Mouse (Mus musculus) cortical plate, adult 2 months (tissue): ENCODE data around the gene Rnd2. TPM values are rescaled to one million over a fixed set of nuclear protein-coding genes. Genes with fewer than 3 reads are reported as not detected.
A peak's percentile ranks its signal among the peaks of the same experiment; 100 is the strongest.

ENCODE experiments used
- H3K27ac ChIP-seq: fragments of 200-500 bp; 2 replicates; pipeline ENCODE4 v1.5.1; 2012; ENCODE audit warnings: low read length, control low read depth, inconsistent platforms; ENCODE audit not compliant: insufficient read depth
- H3K4me1 ChIP-seq: fragments of 200-500 bp; 2 replicates; pipeline ENCODE4 v1.6.1; 2011; ENCODE audit warnings: low read length; ENCODE audit not compliant: control insufficient read depth, insufficient read depth
- H3K4me3 ChIP-seq: fragments of 200-500 bp; 2 replicates; pipeline ENCODE4 v1.5.1; 2011; ENCODE audit warnings: mild to moderate bottlenecking, low read length, control low read depth; ENCODE audit not compliant: insufficient read depth
- CTCF ChIP-seq: fragments of 200-500 bp; IDR thresholded peaks from 2 replicates; pipeline ENCODE4 v1.5.1; 2011; ENCODE audit warnings: mild to moderate bottlenecking, control low read depth, low read length; ENCODE audit not compliant: insufficient read depth; ENCODE audit errors: extremely low read depth
- POLR2A ChIP-seq: fragments of 200-500 bp; IDR thresholded peaks from 2 replicates; pipeline ENCODE4 v1.6.1; 2011; ENCODE audit warnings: mild to moderate bottlenecking, low read length, control low read depth; ENCODE audit not compliant: insufficient read depth; ENCODE audit errors: extremely low read depth
- polyA plus RNA-seq: library from polyadenylated mRNA; depleted of rRNA; stranded (reverse); fragments of >200 nt; gene quantifications from 2 replicates; pipeline ENCODE4 v1.2.3, GENCODE M21; 2012; rRNA removed

Gene Rnd2
- polyA plus RNA-seq = 162 and 179 TPM in 2 replicates

- peak within 1 kb of the TSS; percentile 66 for H3K4me3 ChIP-seq
- H3K4me1 ChIP-seq = peaks cover 4% of the 10 kb centered on the region; the same call in 1 of the 2 replicates
- TF ChIP-seq POLR2A = no peak
- TF ChIP-seq CTCF = no peak
- H3K27ac ChIP-seq = peak within 1 kb of the TSS; percentile 68
Observed at GRCm38 (mm10) chr11:101464211-101465100, at the start of gene Rnd2. TSS of gene Rnd2 (plus strand) at chr11:101464999.

DNA sequence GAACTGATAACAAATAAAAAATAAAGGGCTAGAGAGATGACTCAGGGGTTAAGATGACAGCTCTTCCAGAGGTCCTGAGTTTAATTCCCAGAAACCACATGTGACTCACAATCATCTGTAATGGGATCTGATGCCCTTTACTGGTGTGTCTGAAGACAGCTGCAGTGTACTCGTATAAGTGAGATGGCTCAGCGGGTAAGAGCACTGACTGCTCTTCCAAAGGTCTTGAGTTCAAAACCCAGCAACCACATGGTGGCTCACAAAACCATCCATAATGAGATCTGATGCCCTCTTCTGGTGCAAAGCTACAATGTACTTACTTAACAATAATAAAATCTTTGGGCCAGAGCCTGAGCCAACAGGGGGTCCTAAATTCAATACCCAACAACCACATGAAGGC is 49.5 kb upstream of the Rnd2 start:
- Histone ChIP-seq H3K27ac (no peak overlapping the region), H3K4me3 (no peak overlapping the region), H3K4me1 (peaks cover 3% of the 10 kb centered on the region; the same call in 1 of the 2 replicates)
- TF ChIP-seq CTCF = no peak
- TF ChIP-seq POLR2A = no peak

DNA sequence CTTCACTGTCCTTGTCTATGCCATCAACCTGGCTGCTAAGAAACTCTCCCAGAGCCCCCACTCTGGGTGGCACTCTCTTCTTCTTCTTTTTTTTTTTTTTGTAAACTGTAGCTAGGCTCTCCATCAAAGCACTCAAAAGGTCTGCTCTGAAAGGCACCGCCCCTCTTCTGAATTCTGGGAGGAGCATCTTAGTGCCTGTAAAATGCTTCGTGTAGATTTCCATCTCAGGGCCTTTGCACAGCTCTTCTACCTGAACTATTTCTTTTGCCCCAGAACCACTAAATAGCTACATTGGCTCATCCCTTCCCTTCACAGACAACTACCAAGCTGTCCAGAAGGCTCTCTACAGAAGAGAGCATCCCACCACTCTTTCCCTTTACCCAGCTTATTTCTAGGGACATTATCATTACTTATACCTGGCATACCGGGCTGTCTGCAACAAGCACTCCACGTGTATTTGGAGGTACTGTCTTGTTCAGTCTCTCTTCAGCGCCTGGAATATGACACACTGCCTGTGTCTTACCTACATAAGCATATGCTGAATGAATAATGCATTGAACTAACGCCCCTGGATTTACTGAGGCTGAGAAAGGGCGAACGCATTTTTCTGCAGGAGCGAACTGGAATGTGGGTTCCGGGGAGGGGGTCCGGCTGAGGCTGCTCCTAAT is 48.2 kb upstream of the Rnd2 start:
- Histone ChIP-seq H3K4me3 (peak overlapping the region; percentile 76), H3K4me1 (peaks cover 3% of the 10 kb centered on the region; the same call in 1 of the 2 replicates), H3K27ac (peak overlapping the region; percentile 17; the same call in 1 of the 2 replicates)
- TF ChIP-seq POLR2A (no peak), CTCF (no peak)

- Histone ChIP-seq H3K27ac (peak within 1 kb of the TSS; percentile 17; the same call in 1 of the 2 replicates), H3K4me1 (peaks cover 3% of the 10 kb centered on the region; the same call in 1 of the 2 replicates)
- TF ChIP-seq POLR2A (peak; percentile 21; the same call in 1 of the 2 replicates), CTCF (no peak)
Observed at GRCm38 (mm10) chr11:101417101-101417855, 47.5 kb upstream of the Rnd2 start, which contains the start of gene Aarsd1. TSS of gene Aarsd1 (minus strand) at chr11:101417615.

GRCm38 (mm10) chr11:101418991-101419390 is 45.8 kb upstream of the Rnd2 start:
- TF ChIP-seq POLR2A = no peak
- TF ChIP-seq CTCF = no peak
- Histone ChIP-seq H3K27ac (no peak overlapping the region), H3K4me3 (no peak overlapping the region), H3K4me1 (peaks cover 3% of the 10 kb centered on the region; the same call in 1 of the 2 replicates)

More at GRCm38 (mm10) chr11:101417101-101417855, 47.5 kb upstream of the Rnd2 start, which contains the start of gene Aarsd1:
- H3K4me3 ChIP-seq = peak within 1 kb of the TSS; percentile 76

- Histone ChIP-seq H3K27ac (no peak overlapping the region), H3K4me3 (no peak overlapping the region), H3K4me1 (peaks cover 4% of the 10 kb centered on the region; the same call in 1 of the 2 replicates)
- TF ChIP-seq POLR2A (no peak), CTCF (peak; percentile 21)
Observed at GRCm38 (mm10) chr11:101419610-101420009, 45.2 kb upstream of the Rnd2 start.

DNA sequence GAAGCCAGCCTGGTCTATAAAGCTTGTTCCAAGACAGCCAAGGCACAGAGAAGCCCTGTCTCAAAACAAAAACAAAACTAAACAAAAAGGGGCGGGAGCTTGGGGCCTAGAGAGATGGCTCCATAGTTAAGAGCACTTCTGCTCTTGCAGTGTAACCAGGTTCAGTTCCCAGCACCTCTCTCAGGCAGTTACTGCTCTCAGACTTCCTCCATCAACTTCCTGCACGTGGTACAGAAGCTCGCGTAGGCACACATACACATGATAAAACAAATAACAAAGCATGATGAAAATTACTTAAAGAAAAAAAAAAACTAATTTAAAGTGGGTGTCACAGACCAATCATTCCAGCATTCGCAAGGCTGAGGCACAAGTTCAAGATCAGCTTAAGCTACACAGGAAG is 44.7 kb upstream of the Rnd2 start:
- Histone ChIP-seq H3K4me3 (no peak overlapping the region), H3K4me1 (peaks cover 4% of the 10 kb centered on the region; the same call in 1 of the 2 replicates), H3K27ac (no peak overlapping the region)
- TF ChIP-seq POLR2A (no peak), CTCF (no peak)

GRCm38 (mm10) chr11:101424105-101424851 is 40.5 kb upstream of the Rnd2 start, which contains the start of gene Gm27029:
TSS of gene Gm27029 (minus strand) at chr11:101424796.
- H3K27ac ChIP-seq = peak within 1 kb of the TSS; percentile 92
- peak within 1 kb of the TSS; percentile 92 for H3K4me3 ChIP-seq
- peaks cover 2% of the 10 kb centered on the region; the same call in 1 of the 2 replicates for H3K4me1 ChIP-seq
- TF ChIP-seq POLR2A = no peak
- TF ChIP-seq CTCF = no peak
